Mouse (Mus musculus): ENCODE measurements around the gene Vmn1r198. TPM values are rescaled to one million over a fixed set of nuclear protein-coding genes. Genes with fewer than 3 reads are reported as not detected.
"Not testable (repeated sequence)": the region's sequence is repeated elsewhere in the genome, so short reads cannot be mapped to it uniquely, and the experiment has no call there.

The Vmn1r198 gene
- polyA plus RNA-seq, 1 experiment from 2014 or later = not detected

DNA sequence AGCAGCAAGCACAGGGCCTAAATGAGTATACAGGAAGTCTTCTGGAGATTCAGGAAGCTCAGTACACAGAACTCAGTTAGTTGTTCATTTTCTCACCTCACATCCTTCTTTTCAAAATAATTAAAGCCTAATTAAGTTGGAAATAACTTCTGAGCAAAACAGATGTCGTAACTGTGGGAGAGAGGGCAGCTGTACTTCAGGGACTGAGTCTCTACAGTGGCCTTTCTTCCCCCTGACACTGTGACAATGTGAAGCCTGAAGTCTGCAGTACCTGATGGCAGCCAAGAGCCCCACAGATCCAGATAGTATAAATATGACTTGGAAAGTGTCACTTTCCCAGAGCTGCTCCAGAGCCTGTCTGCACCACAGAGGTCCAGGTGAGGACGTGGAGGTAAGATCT is 29.4 kb downstream of the Vmn1r198 start, which contains the start of gene Vmn1r199:
Gene Vmn1r199 (plus strand): TSS at position 301 of the 400 bp plus-strand sequence.
- Histone ChIP-seq H3K4me1 (ENCODE audit: control insufficient read depth, insufficient read depth, low read length) (no peaks in the 10 kb centered on the region), H3K9me3 (replicated peaks; ENCODE audit: control insufficient read depth, low read length) (no peaks in the 10 kb centered on the region), H3K9ac (ENCODE audit: low read length) (no peak within 1 kb of the TSS), H3K4me3 (ENCODE audit: low read depth, low read length) (no peak within 1 kb of the TSS), H3K27ac (ENCODE audit: low read depth, low read length) (no peak within 1 kb of the TSS), H3K27me3 (replicated peaks; ENCODE audit: control insufficient read depth, insufficient read depth, low read length) (no peaks in the 10 kb centered on the region), H3K36me3 (ENCODE audit: control insufficient read depth, insufficient read depth, low read length) (no peaks in the 10 kb centered on the region), H3K4me2 (ENCODE audit: low read length) (no peak within 1 kb of the TSS)
- no peak for ATAC-seq
- DNase-seq (ENCODE audit: low spot score) = no peak
- 73% methylated on average over 2 of the region's 2 CpGs for WGBS

DNA sequence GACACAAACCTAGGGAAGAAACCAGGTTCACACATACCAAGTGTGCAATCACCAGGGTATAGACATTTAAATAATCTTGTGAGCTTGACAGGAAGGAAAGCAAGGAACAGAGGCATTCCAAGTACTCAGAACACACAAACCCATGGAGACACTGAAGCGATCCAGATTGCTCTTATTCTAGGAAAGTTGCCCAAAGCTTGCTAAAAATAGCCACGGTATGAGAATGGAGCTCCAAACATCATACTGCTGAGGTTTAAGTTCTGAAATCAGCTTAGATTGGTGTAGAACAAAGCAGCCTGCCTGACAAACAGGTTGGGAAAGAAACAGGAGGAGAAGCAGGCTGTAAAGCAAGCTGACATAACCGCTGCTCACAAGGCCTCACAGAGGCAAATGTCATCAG is 31.0 kb downstream of the Vmn1r198 start:
- 82% methylated on average over 3 of the region's 3 CpGs for whole genome bisulfite sequencing
- not testable (repeated sequence) for H3K4me3 ChIP-seq (ENCODE audit: low read depth, low read length); H3K4me1 ChIP-seq (ENCODE audit: control insufficient read depth, insufficient read depth, low read length); H3K27me3 ChIP-seq (replicated peaks; ENCODE audit: control insufficient read depth, insufficient read depth, low read length); DNase-seq (ENCODE audit: low spot score); H3K36me3 ChIP-seq (ENCODE audit: control insufficient read depth, insufficient read depth, low read length); H3K9ac ChIP-seq (ENCODE audit: low read length); ATAC-seq; H3K4me2 ChIP-seq (ENCODE audit: low read length); H3K27ac ChIP-seq (ENCODE audit: low read depth, low read length); H3K9me3 ChIP-seq (replicated peaks; ENCODE audit: control insufficient read depth, low read length)

- DNase-seq (ENCODE audit: low spot score) (no peak), ATAC-seq (no peak)
- WGBS = 86% methylated on average over 3 of the region's 3 CpGs
- no peak overlapping the region for H3K27ac ChIP-seq (ENCODE audit: low read depth, low read length)
- H3K4me1 ChIP-seq (ENCODE audit: control insufficient read depth, insufficient read depth, low read length) = no peaks in the 10 kb centered on the region
- no peaks in the 10 kb centered on the region for H3K27me3 ChIP-seq (replicated peaks; ENCODE audit: control insufficient read depth, insufficient read depth, low read length)
- no peak overlapping the region for H3K9ac ChIP-seq (ENCODE audit: low read length)
- no peaks in the 10 kb centered on the region for H3K36me3 ChIP-seq (ENCODE audit: control insufficient read depth, insufficient read depth, low read length)
- H3K4me2 ChIP-seq (ENCODE audit: low read length) = no peak overlapping the region
- no peak overlapping the region for H3K4me3 ChIP-seq (ENCODE audit: low read depth, low read length)
- no peaks in the 10 kb centered on the region for H3K9me3 ChIP-seq (replicated peaks; ENCODE audit: control insufficient read depth, low read length)
Observed at GRCm38 (mm10) chr13:22383401-22383800, 33.2 kb downstream of the Vmn1r198 start.

DNA sequence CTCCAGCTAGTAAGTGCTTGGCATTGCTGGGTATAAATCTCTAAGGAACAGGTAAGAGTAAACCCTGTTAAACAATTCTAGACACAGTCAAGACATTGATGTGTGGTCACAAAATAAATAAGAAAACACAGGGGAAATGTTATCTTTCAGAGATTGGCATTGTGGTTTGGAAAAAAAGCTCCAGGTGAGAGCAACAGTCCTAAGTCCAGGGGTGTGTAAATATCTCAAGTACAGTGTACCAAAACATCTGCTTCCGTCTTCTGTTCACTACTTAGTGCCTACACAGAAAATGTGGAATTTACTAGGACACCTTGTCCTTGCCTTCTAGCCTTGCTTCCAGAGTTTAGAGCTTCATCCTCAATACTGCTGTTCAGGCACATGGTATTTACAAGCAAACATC is 36.9 kb downstream of the Vmn1r198 start:
- no peaks in the 10 kb centered on the region for H3K36me3 ChIP-seq (ENCODE audit: control insufficient read depth, insufficient read depth, low read length)
- no peak overlapping the region for H3K9ac ChIP-seq (ENCODE audit: low read length)
- H3K9me3 ChIP-seq (replicated peaks; ENCODE audit: control insufficient read depth, low read length) = no peaks in the 10 kb centered on the region
- H3K4me2 ChIP-seq (ENCODE audit: low read length) = no peak overlapping the region
- no peak overlapping the region for H3K27ac ChIP-seq (ENCODE audit: low read depth, low read length)
- no peaks in the 10 kb centered on the region for H3K27me3 ChIP-seq (replicated peaks; ENCODE audit: control insufficient read depth, insufficient read depth, low read length)
- no peak overlapping the region for H3K4me3 ChIP-seq (ENCODE audit: low read depth, low read length)
- ATAC-seq = no peak
- no peaks in the 10 kb centered on the region for H3K4me1 ChIP-seq (ENCODE audit: control insufficient read depth, insufficient read depth, low read length)
- WGBS = 92% methylated on average over 1 of the region's 1 CpGs
- DNase-seq (ENCODE audit: low spot score) = no peak

- no peak within 1 kb of the TSS for H3K4me2 ChIP-seq (ENCODE audit: low read length)
- WGBS = 13% methylated on average over 3 of the region's 3 CpGs
- no peak within 1 kb of the TSS for H3K4me3 ChIP-seq (ENCODE audit: low read depth, low read length)
- peak; percentile 12 for DNase-seq (ENCODE audit: low spot score)
- no peaks in the 10 kb centered on the region for H3K36me3 ChIP-seq (ENCODE audit: control insufficient read depth, insufficient read depth, low read length)
- H3K27me3 ChIP-seq (replicated peaks; ENCODE audit: control insufficient read depth, insufficient read depth, low read length) = no peaks in the 10 kb centered on the region
- no peak within 1 kb of the TSS for H3K9ac ChIP-seq (ENCODE audit: low read length)
- no peaks in the 10 kb centered on the region for H3K9me3 ChIP-seq (replicated peaks; ENCODE audit: control insufficient read depth, low read length)
- no peaks in the 10 kb centered on the region for H3K4me1 ChIP-seq (ENCODE audit: control insufficient read depth, insufficient read depth, low read length)
- ATAC-seq = no peak
- H3K27ac ChIP-seq (ENCODE audit: low read depth, low read length) = no peak within 1 kb of the TSS
Observed at GRCm38 (mm10) chr13:22390073-22390472, 39.9 kb downstream of the Vmn1r198 start, which contains the start of gene Vmn1r200. TSS of gene Vmn1r200 (plus strand) at chr13:22390373.

- DNase-seq (ENCODE audit: low spot score) (no peak), ATAC-seq (no peak)
- peaks cover 3% of the 10 kb centered on the region; the same call in 1 of the 2 replicates for H3K9me3 ChIP-seq (replicated peaks; ENCODE audit: control insufficient read depth, low read length)
- no peaks in the 10 kb centered on the region for H3K4me1 ChIP-seq (ENCODE audit: control insufficient read depth, insufficient read depth, low read length)
- H3K9ac ChIP-seq (ENCODE audit: low read length) = no peak overlapping the region
- no peak overlapping the region for H3K4me3 ChIP-seq (ENCODE audit: low read depth, low read length)
- H3K27me3 ChIP-seq (replicated peaks; ENCODE audit: control insufficient read depth, insufficient read depth, low read length) = no peaks in the 10 kb centered on the region
- H3K36me3 ChIP-seq (ENCODE audit: control insufficient read depth, insufficient read depth, low read length) = no peaks in the 10 kb centered on the region
- 83% methylated on average over 1 of the region's 1 CpGs for WGBS
- no peak overlapping the region for H3K4me2 ChIP-seq (ENCODE audit: low read length)
- no peak overlapping the region for H3K27ac ChIP-seq (ENCODE audit: low read depth, low read length)
Observed at GRCm38 (mm10) chr13:22402978-22403377, 52.8 kb downstream of the Vmn1r198 start.

Other genes with a start within 250 kb of the Vmn1r198 start
- not detected in 2 replicates for gene Vmn1r189, start 244.5 kb upstream of the Vmn1r198 start, polyA plus RNA-seq (2014; fragmentation: Nextera tagmentation; extraction: Ambion mirVana)
- gene Vmn1r191, start 166.4 kb upstream of the Vmn1r198 start, polyA plus RNA-seq (2014; fragmentation: Nextera tagmentation; extraction: Ambion mirVana) = not detected in 2 replicates
- not detected in 2 replicates for gene Vmn1r192, start 159.2 kb upstream of the Vmn1r198 start, polyA plus RNA-seq (2014; fragmentation: Nextera tagmentation; extraction: Ambion mirVana)
- not detected in 2 replicates for gene Vmn1r193, start 127.2 kb upstream of the Vmn1r198 start, polyA plus RNA-seq (2014; fragmentation: Nextera tagmentation; extraction: Ambion mirVana)
- gene Vmn1r194, start 106.1 kb upstream of the Vmn1r198 start, polyA plus RNA-seq (2014; fragmentation: Nextera tagmentation; extraction: Ambion mirVana) = not detected in 2 replicates
- not detected in 2 replicates for gene Vmn1r195, start 79.8 kb upstream of the Vmn1r198 start, polyA plus RNA-seq (2014; fragmentation: Nextera tagmentation; extraction: Ambion mirVana)
- gene Vmn1r196, start 60.4 kb upstream of the Vmn1r198 start, polyA plus RNA-seq (2014; fragmentation: Nextera tagmentation; extraction: Ambion mirVana) = not detected in 2 replicates
- not detected in 2 replicates for gene Vmn1r197, start 25.8 kb upstream of the Vmn1r198 start, polyA plus RNA-seq (2014; fragmentation: Nextera tagmentation; extraction: Ambion mirVana)
- gene Vmn1r199, start 29.5 kb downstream of the Vmn1r198 start, polyA plus RNA-seq (2014; fragmentation: Nextera tagmentation; extraction: Ambion mirVana) = not detected in 2 replicates
- gene Vmn1r200, start 40.0 kb downstream of the Vmn1r198 start, polyA plus RNA-seq (2014; fragmentation: Nextera tagmentation; extraction: Ambion mirVana) = not detected in 2 replicates
- gene Vmn1r201, start 121.6 kb downstream of the Vmn1r198 start, polyA plus RNA-seq (2014; fragmentation: Nextera tagmentation; extraction: Ambion mirVana) = not detected in 2 replicates
- 0.03 TPM in 1 of 2 replicates, not detected in the other for gene Vmn1r202, start 155.0 kb downstream of the Vmn1r198 start, polyA plus RNA-seq (2014; fragmentation: Nextera tagmentation; extraction: Ambion mirVana)
- gene Vmn1r203, start 167.8 kb downstream of the Vmn1r198 start, polyA plus RNA-seq (2014; fragmentation: Nextera tagmentation; extraction: Ambion mirVana) = not detected in 2 replicates
- not detected in 2 replicates for gene Vmn1r204, start 202.8 kb downstream of the Vmn1r198 start, polyA plus RNA-seq (2014; fragmentation: Nextera tagmentation; extraction: Ambion mirVana)
- not detected in 2 replicates for gene Vmn1r205, start 242.6 kb downstream of the Vmn1r198 start, polyA plus RNA-seq (2014; fragmentation: Nextera tagmentation; extraction: Ambion mirVana)

Data from forebrain, embryonic 14.5 days (tissue).